Mouse (Mus musculus): Measurements from ENCODE around the gene Vtcn1.

Gene Vtcn1

GRCm38 (mm10) chr3:100856050-100856815 is 31.0 kb downstream of the Vtcn1 start:
- peak; percentile 20 for DNase-seq (ENCODE audit: low spot score)

- DNase-seq (ENCODE audit: low spot score): no peak
Measured at GRCm38 (mm10) chr3:100857139-100857538, 31.9 kb downstream of the Vtcn1 start.

GRCm38 (mm10) chr3:100858334-100859002 is 33.2 kb downstream of the Vtcn1 start:
- DNase-seq (ENCODE audit: low spot score): peak; percentile 14

- DNase-seq (ENCODE audit: low spot score): no peak
Measured at GRCm38 (mm10) chr3:100861307-100862303, 36.3 kb downstream of the Vtcn1 start.

- no peak for DNase-seq (ENCODE audit: low spot score)
Measured at GRCm38 (mm10) chr3:100866946-100867345, 41.7 kb downstream of the Vtcn1 start.

GRCm38 (mm10) chr3:100877057-100877456 is 51.8 kb downstream of the Vtcn1 start:
- DNase-seq (ENCODE audit: low spot score): no peak

- no peak for DNase-seq (ENCODE audit: low spot score)
Measured at GRCm38 (mm10) chr3:100881403-100881802, 56.1 kb downstream of the Vtcn1 start.

GRCm38 (mm10) chr3:100881843-100882634 is 56.8 kb downstream of the Vtcn1 start:
- DNase-seq (ENCODE audit: low spot score): no peak

- no peak for DNase-seq (ENCODE audit: low spot score)
Measured at GRCm38 (mm10) chr3:100889234-100889633, 64.0 kb downstream of the Vtcn1 start.

- DNase-seq (ENCODE audit: low spot score): no peak
Measured at GRCm38 (mm10) chr3:100890406-100890805, 65.1 kb downstream of the Vtcn1 start.

- DNase-seq (ENCODE audit: low spot score): no peak
Measured at GRCm38 (mm10) chr3:100892383-100893335, 67.4 kb downstream of the Vtcn1 start.

- DNase-seq (ENCODE audit: low spot score): no peak
Measured at GRCm38 (mm10) chr3:100895500-100895899, 70.2 kb downstream of the Vtcn1 start.

- DNase-seq (ENCODE audit: low spot score): no peak
Measured at GRCm38 (mm10) chr3:100906128-100906527, 80.9 kb downstream of the Vtcn1 start.

- DNase-seq (ENCODE audit: low spot score): no peak
Measured at GRCm38 (mm10) chr3:100906916-100907315, 81.7 kb downstream of the Vtcn1 start.

GRCm38 (mm10) chr3:100908594-100908993 is 83.3 kb downstream of the Vtcn1 start:
- DNase-seq (ENCODE audit: low spot score): no peak

- no peak for DNase-seq (ENCODE audit: low spot score)
Measured at GRCm38 (mm10) chr3:100910621-100911020, 85.4 kb downstream of the Vtcn1 start.

- DNase-seq (ENCODE audit: low spot score): no peak
Measured at GRCm38 (mm10) chr3:100911026-100911425, 85.8 kb downstream of the Vtcn1 start.

GRCm38 (mm10) chr3:100911498-100912213 is 86.4 kb downstream of the Vtcn1 start:
- DNase-seq (ENCODE audit: low spot score): no peak

GRCm38 (mm10) chr3:100916844-100917243 is 91.6 kb downstream of the Vtcn1 start:
- DNase-seq (ENCODE audit: low spot score): peak; percentile 59
